Mouse (Mus musculus) embryo, embryonic 10.5 days (tissue): ENCODE results near the gene Casq1.

Experiments used
- DNase-seq: peaks from one replicate; pipeline ENCODE4 v3.0.0-alpha.2; 2015; ENCODE audit warnings: low spot score

Casq1 gene

GRCm38 (mm10) chr1:172206141-172206917 lies 13.3 kb downstream of the Casq1 start, which contains the start of gene Pea15a:
TSS of gene Pea15a (minus strand) at chr1:172206804.
- peak; percentile 82 for DNase-seq

GRCm38 (mm10) chr1:172205741-172206087 lies 14.0 kb downstream of the Casq1 start:
- DNase-seq: no peak

GRCm38 (mm10) chr1:172204814-172205740 lies 14.6 kb downstream of the Casq1 start:
- DNase-seq: peak; percentile 58

GRCm38 (mm10) chr1:172204033-172204813 lies 15.4 kb downstream of the Casq1 start:
- peak; percentile 41 for DNase-seq

- peak; percentile 57 for DNase-seq
These were observed 16.1 kb downstream of the Casq1 start for GRCm38 (mm10) chr1:172203566-172203965.

GRCm38 (mm10) chr1:172202894-172203522 lies 16.7 kb downstream of the Casq1 start:
- peak; percentile 93 for DNase-seq

- DNase-seq: peak; percentile 72
These were observed 17.4 kb downstream of the Casq1 start for GRCm38 (mm10) chr1:172201967-172202880.

- DNase-seq: peak; percentile 87
These were observed 18.7 kb downstream of the Casq1 start for GRCm38 (mm10) chr1:172200871-172201447.

GRCm38 (mm10) chr1:172200161-172200560 lies 19.5 kb downstream of the Casq1 start:
- no peak for DNase-seq

- DNase-seq: no peak
These were observed 20.7 kb downstream of the Casq1 start for GRCm38 (mm10) chr1:172198996-172199395.

- no peak for DNase-seq
These were observed 21.4 kb downstream of the Casq1 start for GRCm38 (mm10) chr1:172198316-172198715.

- no peak for DNase-seq
These were observed 21.8 kb downstream of the Casq1 start for GRCm38 (mm10) chr1:172197851-172198250.

GRCm38 (mm10) chr1:172197146-172197545 lies 22.5 kb downstream of the Casq1 start:
- DNase-seq: no peak

GRCm38 (mm10) chr1:172194435-172194834 lies 25.2 kb downstream of the Casq1 start:
- DNase-seq: no peak

GRCm38 (mm10) chr1:172192217-172192616 lies 27.5 kb downstream of the Casq1 start:
- no peak for DNase-seq

- no peak for DNase-seq
These were observed 28.1 kb downstream of the Casq1 start for GRCm38 (mm10) chr1:172191578-172191977.

- DNase-seq: peak; percentile 50
These were observed 30.8 kb downstream of the Casq1 start for GRCm38 (mm10) chr1:172188891-172189290.

- DNase-seq: no peak
These were observed 33.0 kb downstream of the Casq1 start for GRCm38 (mm10) chr1:172186401-172187289.

- DNase-seq: no peak
These were observed 35.8 kb downstream of the Casq1 start for GRCm38 (mm10) chr1:172183915-172184314.
